8 mouse cellular contexts compared by ENCODE assay signal in the genomic region with DNA sequence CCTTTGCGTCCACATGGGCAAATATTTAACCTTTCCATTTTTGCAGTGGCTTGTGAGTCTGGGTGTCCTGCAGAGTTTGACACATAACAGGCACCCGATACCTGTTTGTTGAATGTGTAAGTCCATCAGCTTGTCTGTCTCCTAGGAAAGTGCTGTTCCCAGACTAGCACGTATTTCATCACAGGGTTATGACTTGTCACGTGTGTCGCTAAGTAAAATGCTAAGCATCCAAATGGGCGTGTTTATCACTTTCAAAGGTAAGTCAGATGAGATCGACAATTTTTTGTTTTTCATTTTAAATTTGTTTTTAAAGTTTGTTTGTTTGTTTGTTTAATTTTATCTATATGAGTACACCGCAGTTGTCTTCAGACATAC. TPM values are rescaled to one million over a fixed set of nuclear protein-coding genes. Genes with fewer than 3 reads are reported as not detected.
A peak's percentile ranks its signal among the peaks of the same experiment; 100 is the strongest.
DNase-seq lines count a peak whose midpoint lies in the region; ATAC-seq and TF ChIP-seq lines count a peak whose summit lies in the region.

No protein-coding gene starts in this region.

- no peak overlapping the region for H3K9ac ChIP-seq in kidney, embryonic 14.5 days (ENCODE audit: low read depth, low read length)
- peak overlapping the region; percentile 68; the same call in 1 of the 2 replicates for H3K9ac ChIP-seq in embryonic facial prominence, embryonic 13.5 days
- peak overlapping the region; percentile 65; the same call in 1 of the 2 replicates for H3K9ac ChIP-seq in intestine, embryonic 16.5 days (ENCODE audit: low read depth, low read length)
- no peak overlapping the region for H3K9ac ChIP-seq in midbrain, postnatal 0 days (replicated peaks; ENCODE audit: low read length, poor library complexity, severe bottlenecking)

- H3K9me3 ChIP-seq in kidney, embryonic 14.5 days (ENCODE audit: control insufficient read depth, low read length), result no peaks in the 10 kb centered on the region
- no peaks in the 10 kb centered on the region for H3K9me3 ChIP-seq in embryonic facial prominence, embryonic 13.5 days
- no peaks in the 10 kb centered on the region for H3K9me3 ChIP-seq in intestine, embryonic 16.5 days (ENCODE audit: control insufficient read depth, low read length)
- H3K9me3 ChIP-seq in midbrain, postnatal 0 days (ENCODE audit: low read length), result no peaks in the 10 kb centered on the region

- 18% methylated on average over 8 of the region's 8 CpGs for WGBS in kidney, embryonic 14.5 days
- WGBS in embryonic facial prominence, embryonic 13.5 days, result 22% methylated on average over 8 of the region's 8 CpGs
- 12% methylated on average over 8 of the region's 8 CpGs for WGBS in intestine, embryonic 16.5 days
- WGBS in midbrain, postnatal 0 days, result 23% methylated on average over 8 of the region's 8 CpGs

- H3K36me3 ChIP-seq in kidney, embryonic 14.5 days (ENCODE audit: control insufficient read depth, insufficient read depth, low read length), result no peaks in the 10 kb centered on the region
- H3K36me3 ChIP-seq in embryonic facial prominence, embryonic 13.5 days, result no peaks in the 10 kb centered on the region
- no peaks in the 10 kb centered on the region for H3K36me3 ChIP-seq in intestine, embryonic 16.5 days (ENCODE audit: control insufficient read depth, insufficient read depth, low read length)
- H3K36me3 ChIP-seq in midbrain, postnatal 0 days (ENCODE audit: insufficient read depth, low read length), result no peaks in the 10 kb centered on the region

- no peak for TF ChIP-seq CTCF in midbrain, postnatal 0 days (IDR thresholded peaks at IDR 0.05)

- peak overlapping the region; percentile 70 for H3K4me2 ChIP-seq in kidney, embryonic 14.5 days (replicated peaks; ENCODE audit: low read depth, low read length)
- H3K4me2 ChIP-seq in embryonic facial prominence, embryonic 13.5 days, result peak overlapping the region; percentile 79
- H3K4me2 ChIP-seq in intestine, embryonic 16.5 days (ENCODE audit: low read depth, low read length), result peak overlapping the region; percentile 77
- H3K4me2 ChIP-seq in midbrain, postnatal 0 days (ENCODE audit: low read depth, low read length, poor library complexity, severe bottlenecking), result peak overlapping the region; percentile 70

- DNase-seq in kidney, adult 8-10 months, result no peak
- no peak for DNase-seq in midbrain, postnatal 0 days (ENCODE audit: low spot score)
- no peak for DNase-seq in left cerebral cortex, adult 18-20 months (ENCODE audit: low spot score in 2 of 2)
- DNase-seq in adrenal gland, adult (ENCODE audit: inconsistent age in 2 of 2, low spot score in 1 of 2), result no peak
- no peak for DNase-seq in frontal cortex, adult 2 months (ENCODE audit: extremely low spot score in 1 of 2, low spot score in 1 of 2)

- H3K4me1 ChIP-seq in kidney, embryonic 14.5 days (ENCODE audit: control insufficient read depth, insufficient read depth, low read length), result no peaks in the 10 kb centered on the region
- H3K4me1 ChIP-seq in embryonic facial prominence, embryonic 13.5 days, result peaks cover 6% of the 10 kb centered on the region
- no peaks in the 10 kb centered on the region for H3K4me1 ChIP-seq in intestine, embryonic 16.5 days (ENCODE audit: control insufficient read depth, insufficient read depth, low read length)
- no peaks in the 10 kb centered on the region for H3K4me1 ChIP-seq in midbrain, postnatal 0 days (ENCODE audit: insufficient read depth, low read length)

- ATAC-seq in kidney, embryonic 14.5 days (ENCODE audit: low FRiP score, low TSS enrichment), result no peak
- ATAC-seq in embryonic facial prominence, embryonic 13.5 days (ENCODE audit: insufficient number of reproducible peaks, insufficient read depth, low FRiP score, low TSS enrichment, low read depth), result no peak
- ATAC-seq in intestine, embryonic 16.5 days, result peak; percentile 80
- ATAC-seq in midbrain, postnatal 0 days (ENCODE audit: low FRiP score), result no peak

- H3K27ac ChIP-seq in kidney, embryonic 14.5 days (ENCODE audit: low read depth, low read length), result no peak overlapping the region
- H3K27ac ChIP-seq in embryonic facial prominence, embryonic 13.5 days, result no peak overlapping the region
- peak overlapping the region; percentile 43; the same call in 1 of the 2 replicates for H3K27ac ChIP-seq in intestine, embryonic 16.5 days (ENCODE audit: low read length)
- H3K27ac ChIP-seq in midbrain, postnatal 0 days (ENCODE audit: low read depth, low read length), result no peak overlapping the region

- H3K4me3 ChIP-seq in kidney, embryonic 14.5 days (ENCODE audit: low read length), result peak overlapping the region; percentile 47
- H3K4me3 ChIP-seq in embryonic facial prominence, embryonic 13.5 days, result peak overlapping the region; percentile 46
- peak overlapping the region; percentile 55 for H3K4me3 ChIP-seq in intestine, embryonic 16.5 days (ENCODE audit: low read length)
- peak overlapping the region; percentile 27 for H3K4me3 ChIP-seq in midbrain, postnatal 0 days (ENCODE audit: low read depth, low read length)

- H3K27me3 ChIP-seq in kidney, embryonic 14.5 days (ENCODE audit: control insufficient read depth, insufficient read depth, low read length), result peaks cover 3% of the 10 kb centered on the region; the same call in 1 of the 2 replicates
- peaks cover 34% of the 10 kb centered on the region for H3K27me3 ChIP-seq in embryonic facial prominence, embryonic 13.5 days
- no peaks in the 10 kb centered on the region for H3K27me3 ChIP-seq in intestine, embryonic 16.5 days (replicated peaks; ENCODE audit: control insufficient read depth, insufficient read depth, low read length)
- H3K27me3 ChIP-seq in midbrain, postnatal 0 days (ENCODE audit: insufficient read depth, low read length), result no peaks in the 10 kb centered on the region

RNA-seq across cellular contexts. Expression of gene Tmem9, which starts 0.2 kb away (rescaled TPM):
- 123 and 230 TPM in 2 replicates for polyA plus RNA-seq in kidney, embryonic 14.5 days (2014; fragmentation: Nextera tagmentation; extraction: Ambion mirVana)
- 155 and 171 TPM in 2 replicates for polyA plus RNA-seq in embryonic facial prominence, embryonic 13.5 days (2015; fragmentation: Nextera tagmentation; extraction: Ambion mirVana)
- 165 and 182 TPM in 2 replicates for polyA plus RNA-seq in intestine, embryonic 16.5 days (2015; fragmentation: Nextera tagmentation; extraction: Ambion mirVana)
- total RNA-seq in midbrain, postnatal 0 days (2014; rRNA removed), result 110 and 119 TPM in 2 replicates
- 172 and 188 TPM in 2 replicates for polyA plus RNA-seq in midbrain, postnatal 0 days (2015; fragmentation: Nextera tagmentation; extraction: Ambion mirVana)
- total RNA-seq in left cerebral cortex, adult 18-20 months (2021), result 10 to 100 TPM; 66.3 to 67.8 TPM
- 108 and 113 TPM in 2 replicates for polyA plus RNA-seq in frontal cortex, adult 2 months (2012; rRNA removed)

RNA-seq across cellular contexts. Expression of gene Igfn1, which starts 2.0 kb away (rescaled TPM):
- polyA plus RNA-seq in kidney, embryonic 14.5 days (2014; fragmentation: Nextera tagmentation; extraction: Ambion mirVana), result not detected in 2 replicates
- 0.06 TPM in 1 of 2 replicates, not detected in the other for polyA plus RNA-seq in embryonic facial prominence, embryonic 13.5 days (2015; fragmentation: Nextera tagmentation; extraction: Ambion mirVana)
- polyA plus RNA-seq in intestine, embryonic 16.5 days (2015; fragmentation: Nextera tagmentation; extraction: Ambion mirVana), result 0.05 and 0.09 TPM in 2 replicates
- 0.22 TPM in 1 of 2 replicates, not detected in the other for total RNA-seq in midbrain, postnatal 0 days (2014; rRNA removed)
- not detected in 2 replicates for polyA plus RNA-seq in midbrain, postnatal 0 days (2015; fragmentation: Nextera tagmentation; extraction: Ambion mirVana)
- 10 to 100 TPM; 17.2 to 20.3 TPM for total RNA-seq in left cerebral cortex, adult 18-20 months (2021)
- 12.1 and 17.9 TPM in 2 replicates for polyA plus RNA-seq in frontal cortex, adult 2 months (2012; rRNA removed)

RNA-seq across cellular contexts. Expression of gene Ascl5, which starts 42.5 kb away (rescaled TPM):
- polyA plus RNA-seq in kidney, embryonic 14.5 days (2014; fragmentation: Nextera tagmentation; extraction: Ambion mirVana), result not detected in 2 replicates
- 0.67 and 2.1 TPM in 2 replicates for polyA plus RNA-seq in embryonic facial prominence, embryonic 13.5 days (2015; fragmentation: Nextera tagmentation; extraction: Ambion mirVana)
- not detected in 2 replicates for polyA plus RNA-seq in intestine, embryonic 16.5 days (2015; fragmentation: Nextera tagmentation; extraction: Ambion mirVana)
- total RNA-seq in midbrain, postnatal 0 days (2014; rRNA removed), result 3.0 TPM in 1 of 2 replicates, not detected in the other
- 0.30 TPM in 1 of 2 replicates, not detected in the other for polyA plus RNA-seq in midbrain, postnatal 0 days (2015; fragmentation: Nextera tagmentation; extraction: Ambion mirVana)
- 1 to 10 TPM; 1.9 to 3.1 TPM for total RNA-seq in left cerebral cortex, adult 18-20 months (2021)
- 1.0 and 1.2 TPM in 2 replicates for polyA plus RNA-seq in frontal cortex, adult 2 months (2012; rRNA removed)

RNA-seq across cellular contexts. Expression of gene Cacna1s, which starts 44.4 kb away (rescaled TPM):
- polyA plus RNA-seq in kidney, embryonic 14.5 days (2014; fragmentation: Nextera tagmentation; extraction: Ambion mirVana), result not detected in 2 replicates
- 0.70 and 1.3 TPM in 2 replicates for polyA plus RNA-seq in embryonic facial prominence, embryonic 13.5 days (2015; fragmentation: Nextera tagmentation; extraction: Ambion mirVana)
- polyA plus RNA-seq in intestine, embryonic 16.5 days (2015; fragmentation: Nextera tagmentation; extraction: Ambion mirVana), result 0.04 TPM in 1 of 2 replicates, not detected in the other
- total RNA-seq in midbrain, postnatal 0 days (2014; rRNA removed), result 0.42 and 0.71 TPM in 2 replicates
- polyA plus RNA-seq in midbrain, postnatal 0 days (2015; fragmentation: Nextera tagmentation; extraction: Ambion mirVana), result 0.57 and 0.59 TPM in 2 replicates
- total RNA-seq in left cerebral cortex, adult 18-20 months (2021), result 1 to 10 TPM; 1.5 to 1.7 TPM
- polyA plus RNA-seq in frontal cortex, adult 2 months (2012; rRNA removed), result 4.5 and 5.6 TPM in 2 replicates

Comparison
In these comparisons a context has a peak if more than half of its experiments do, and no peak if none do; other contexts are left out.
1. H3K9ac ChIP-seq: peak in embryonic facial prominence, embryonic 13.5 days (single experiment) and intestine, embryonic 16.5 days (single experiment); none in kidney, embryonic 14.5 days (single experiment) and midbrain, postnatal 0 days (single experiment).
2. RNA of gene Igfn1, which starts 2.0 kb away (polyA plus RNA-seq): 12.1 to 17.9 TPM in frontal cortex, adult 2 months; 0.06 TPM in embryonic facial prominence, embryonic 13.5 days, 0.05 to 0.09 TPM in intestine, embryonic 16.5 days, not detected in kidney, embryonic 14.5 days and not detected in midbrain, postnatal 0 days; every median in the first group is over 10 times any median in the second.
3. Peak in every context shown above with its lines, with median percentiles within 50 percentile points of each other: H3K4me2 ChIP-seq and H3K4me3 ChIP-seq.